Mouse (Mus musculus) kidney, adult 10 weeks (tissue): ENCODE measurements around the gene Fndc10. TPM values are rescaled to one million over a fixed set of nuclear protein-coding genes. Genes with fewer than 3 reads are reported as not detected.

Source experiments
- polyA plus RNA-seq: library from polyadenylated mRNA; stranded (reverse); fragments of 350-450 nt; fragmentation: Illumina TruSeq; extraction: RNeasy Lipid Tissue Mini Kit (QIAGEN cat#74804); gene quantifications from one replicate; pipeline ENCODE4 v1.2.3, GENCODE M21; 2014; ENCODE audit warnings: low read depth, low replicate concordance

The Fndc10 gene
- not detected for polyA plus RNA-seq

GRCm38 (mm10) chr4:155694111-155694481 lies at the start of gene Fndc10:
Gene Fndc10 (plus strand): TSS chr4:155694342.

GRCm38 (mm10) chr4:155645308-155645707 lies 48.8 kb upstream of the Fndc10 start, which contains the start of gene Gm10563:
Gene Gm10563 (minus strand): TSS chr4:155645408.

GRCm38 (mm10) chr4:155653086-155653450 lies 41.1 kb upstream of the Fndc10 start, which contains the start of gene Mmp23:
Gene Mmp23 (minus strand): TSS chr4:155653384.

GRCm38 (mm10) chr4:155668689-155669597 lies 25.2 kb upstream of the Fndc10 start, which contains the start of gene Mib2:
Gene Mib2 (minus strand): TSS chr4:155669198.

GRCm38 (mm10) chr4:155704721-155705591 lies 10.8 kb downstream of the Fndc10 start, which contains the start of gene Ssu72:
Gene Ssu72 (plus strand): TSS chr4:155704800.

GRCm38 (mm10) chr4:155734350-155734941 lies 40.3 kb downstream of the Fndc10 start, which contains the start of gene Tmem240:
Gene Tmem240 (plus strand): TSS chr4:155734800.

Other genes with a start within 250 kb of the Fndc10 start
- gene Tmem52, start 225.2 kb upstream of the Fndc10 start, polyA plus RNA-seq, result not detected
- 121 TPM for gene Gnb1, start 203.0 kb upstream of the Fndc10 start, polyA plus RNA-seq
- gene Nadk, start 132.0 kb upstream of the Fndc10 start, polyA plus RNA-seq, result 49.5 TPM
- 9.5 TPM for gene Slc35e2, start 92.9 kb upstream of the Fndc10 start, polyA plus RNA-seq
- gene Cdk11b, start 69.5 kb upstream of the Fndc10 start, polyA plus RNA-seq, result 57.7 TPM
- gene Gm10563, start 48.9 kb upstream of the Fndc10 start, polyA plus RNA-seq, result not detected
- gene Mmp23, start 41.0 kb upstream of the Fndc10 start, polyA plus RNA-seq, result 0.61 TPM
- 0.73 TPM for gene Mib2, start 25.1 kb upstream of the Fndc10 start, polyA plus RNA-seq
- 74.9 TPM for gene Ssu72, start 10.5 kb downstream of the Fndc10 start, polyA plus RNA-seq
- not detected for gene Tmem240, start 40.5 kb downstream of the Fndc10 start, polyA plus RNA-seq
- 5.9 TPM for gene Atad3a, start 66.8 kb downstream of the Fndc10 start, polyA plus RNA-seq
- gene Vwa1, start 80.4 kb downstream of the Fndc10 start, polyA plus RNA-seq, result 3.3 TPM
- gene Tmem88b, start 91.5 kb downstream of the Fndc10 start, polyA plus RNA-seq, result 2.2 TPM
- gene Ankrd65, start 96.1 kb downstream of the Fndc10 start, polyA plus RNA-seq, result not detected
- gene Mrpl20, start 108.5 kb downstream of the Fndc10 start, polyA plus RNA-seq, result 87.6 TPM
- 37.9 TPM for gene Ccnl2, start 118.1 kb downstream of the Fndc10 start, polyA plus RNA-seq
- 6.3 TPM for gene Aurkaip1, start 136.9 kb downstream of the Fndc10 start, polyA plus RNA-seq
- gene Mxra8, start 145.3 kb downstream of the Fndc10 start, polyA plus RNA-seq, result 43.1 TPM
- gene Dvl1, start 153.1 kb downstream of the Fndc10 start, polyA plus RNA-seq, result 3.0 TPM
- gene Tas1r3, start 169.0 kb downstream of the Fndc10 start, polyA plus RNA-seq, result not detected
- gene Cptp, start 175.1 kb downstream of the Fndc10 start, polyA plus RNA-seq, result 6.4 TPM
- 1.9 TPM for gene Ints11, start 175.2 kb downstream of the Fndc10 start, polyA plus RNA-seq
- gene Pusl1, start 197.4 kb downstream of the Fndc10 start, polyA plus RNA-seq, result 1.4 TPM
- gene Acap3, start 197.5 kb downstream of the Fndc10 start, polyA plus RNA-seq, result 0.97 TPM
- 50.5 TPM for gene Ube2j2, start 249.5 kb downstream of the Fndc10 start, polyA plus RNA-seq